Mouse (Mus musculus): ENCODE results near the gene Ndufa13.

DNA sequence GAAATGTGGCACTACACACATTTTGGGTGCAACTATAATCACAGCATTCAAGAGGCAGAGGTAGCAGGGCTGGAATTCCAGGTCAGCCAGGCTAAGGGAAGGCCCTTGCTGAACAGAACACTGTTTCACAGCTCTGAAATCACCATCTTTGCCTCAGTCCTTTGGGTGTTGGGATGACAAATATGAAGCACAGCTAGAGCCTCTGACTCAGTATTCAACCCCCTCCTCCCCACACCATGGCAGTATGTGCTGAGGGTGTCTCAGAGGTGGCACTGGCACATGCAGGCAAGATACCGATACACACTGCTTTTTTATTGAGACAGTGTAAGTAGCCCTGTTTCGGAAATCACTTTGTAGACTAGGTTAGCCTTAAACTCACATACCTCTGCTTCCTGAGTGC, 3.9 kb upstream of the Ndufa13 start:
- TF ChIP-seq CTCF (IDR thresholded peaks at IDR 0.05; ENCODE audit: low read depth): no peak
- TF ChIP-seq EP300 (IDR thresholded peaks at IDR 0.05; ENCODE audit: low read depth): no peak
